Mouse (Mus musculus) liver, embryonic 16.5 days (tissue): ENCODE data around the gene Rpl12. TPM values are rescaled to one million over a fixed set of nuclear protein-coding genes. Genes with fewer than 3 reads are reported as not detected.

Experiments
- ATAC-seq: fragments of 200-750 bp; cut with Nextera tagmentation; 2 replicates; pipeline ENCODE4 v1.8.0; 2017; ENCODE audit warnings: low read depth, mild to moderate bottlenecking, moderate number of reproducible peaks, moderate library complexity
- H3K27ac ChIP-seq: fragments of 300-500 bp; sonication (generic); 2 replicates; pipeline ENCODE4 v1.5.1; 2014; ENCODE audit warnings: mild to moderate bottlenecking, low read length
- H3K27me3 ChIP-seq: fragments of 300-500 bp; sonication (generic); 2 replicates; pipeline ENCODE4 v1.6.1; 2014; ENCODE audit warnings: low read depth, low read length, mixed read lengths; ENCODE audit not compliant: control insufficient read depth, insufficient read depth
- H3K36me3 ChIP-seq: fragments of 300-500 bp; sonication (generic); 2 replicates; pipeline ENCODE4 v1.6.1; 2014; ENCODE audit warnings: mild to moderate bottlenecking; ENCODE audit not compliant: control insufficient read depth, insufficient read depth
- H3K4me1 ChIP-seq: fragments of 300-500 bp; sonication (generic); 2 replicates; pipeline ENCODE4 v1.6.1; 2014; ENCODE audit warnings: low read depth, low read length, mixed read lengths; ENCODE audit not compliant: control insufficient read depth
- H3K4me2 ChIP-seq: fragments of 300-500 bp; sonication (generic); 2 replicates; pipeline ENCODE4 v1.6.1; 2014; ENCODE audit warnings: low read depth, low read length, mixed read lengths
- H3K4me3 ChIP-seq: fragments of 300-500 bp; sonication (generic); 2 replicates; pipeline ENCODE4 v1.5.1; 2014; ENCODE audit warnings: low read depth, mild to moderate bottlenecking, low read length
- H3K9ac ChIP-seq: fragments of 300-500 bp; sonication (generic); 2 replicates; pipeline ENCODE4 v1.6.1; 2014; ENCODE audit warnings: low read depth, low read length
- H3K9me3 ChIP-seq: fragments of 300-500 bp; sonication (generic); replicated peaks from 2 replicates; pipeline ENCODE4 v1.6.1; 2016; ENCODE audit warnings: low read length; ENCODE audit not compliant: control insufficient read depth
- WGBS: fragments of 180-500 bp; shearing (Covaris S2); extraction: QIAGEN DNeasy Blood & Tissue Kit; methylation state at CpG from one replicate; pipeline ENCODE4 v1.1.7; 2014; ENCODE audit not compliant: insufficient replicate concordance; 5-methylcytosine and 5-hydroxymethylcytosine counted together
- polyA plus RNA-seq: library from polyadenylated mRNA; unstranded; fragments of >200 nt; fragmentation: Nextera tagmentation; extraction: Ambion mirVana; gene quantifications from 2 replicates; pipeline ENCODE4 v1.2.1, GENCODE M21; 2015

Rpl12 gene
- polyA plus RNA-seq, 1 experiment from 2014 or later, result 74.4 TPM

GRCm38 (mm10) chr2:32966689-32967631, 5.6 kb downstream of the Rpl12 start:
- WGBS, result under 1% methylated on average over 55 of the region's 55 CpGs
- no peaks in the 10 kb centered on the region for H3K9me3 ChIP-seq

DNA sequence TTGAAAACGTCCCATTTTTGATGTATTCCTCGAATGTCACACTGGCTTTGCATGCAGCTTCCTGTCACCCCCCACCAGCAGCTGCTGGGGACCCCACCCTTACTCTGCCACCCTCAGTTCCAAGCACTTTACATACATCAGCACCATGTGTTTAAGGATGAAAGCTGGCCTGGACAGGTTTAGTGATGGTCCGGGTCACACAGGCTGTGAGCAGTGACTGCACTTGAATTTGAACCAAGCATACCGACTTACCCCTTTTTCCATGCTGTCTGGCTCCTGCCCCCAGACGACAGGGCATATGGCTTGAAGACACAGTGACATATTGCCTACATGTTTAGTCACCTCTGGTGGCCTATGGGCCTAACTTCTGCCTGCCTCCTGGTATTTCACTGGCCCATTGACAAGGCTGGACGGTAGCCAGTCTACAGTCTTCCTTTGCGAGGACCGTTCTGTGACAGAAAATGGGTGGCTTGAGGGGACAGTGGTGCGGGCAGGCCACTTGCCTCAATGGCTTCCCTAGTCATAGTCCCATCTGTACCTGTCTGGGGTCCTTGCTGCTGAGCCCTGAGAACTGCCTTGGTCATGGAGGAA, 6.8 kb downstream of the Rpl12 start:
- H3K9ac ChIP-seq, result no peak overlapping the region
- no peak overlapping the region for H3K4me3 ChIP-seq
- no peaks in the 10 kb centered on the region for H3K9me3 ChIP-seq
- H3K27ac ChIP-seq, result no peak overlapping the region
- H3K36me3 ChIP-seq, result peaks cover 11% of the 10 kb centered on the region
- no peaks in the 10 kb centered on the region for H3K27me3 ChIP-seq
- H3K4me1 ChIP-seq, result peaks cover 39% of the 10 kb centered on the region
- no peak for ATAC-seq
- 77% methylated on average over 9 of the region's 9 CpGs for WGBS
- 0 out of 2 replicates have a peak overlapping the region, but pooled peaks have one; percentile 94 for H3K4me2 ChIP-seq

More at GRCm38 (mm10) chr2:32966689-32967631, 5.6 kb downstream of the Rpl12 start:
- peak overlapping the region; percentile 83 for H3K9ac ChIP-seq
- peak overlapping the region; percentile 94 for H3K4me2 ChIP-seq
- ATAC-seq, result peak; percentile 84
- H3K36me3 ChIP-seq, result peaks cover 11% of the 10 kb centered on the region
- H3K4me3 ChIP-seq, result peak overlapping the region; percentile 87
- H3K4me1 ChIP-seq, result peaks cover 39% of the 10 kb centered on the region
- no peaks in the 10 kb centered on the region for H3K27me3 ChIP-seq
- peak overlapping the region; percentile 94 for H3K27ac ChIP-seq

- WGBS, result 61% methylated on average over 8 of the region's 8 CpGs
- Histone ChIP-seq H3K27ac (no peak overlapping the region), H3K4me3 (no peak overlapping the region), H3K9ac (no peak overlapping the region), H3K4me1 (peaks cover 29% of the 10 kb centered on the region), H3K4me2 (no peak overlapping the region), H3K36me3 (peaks cover 4% of the 10 kb centered on the region), H3K9me3 (no peaks in the 10 kb centered on the region), H3K27me3 (no peaks in the 10 kb centered on the region)
- no peak for ATAC-seq
Observed at GRCm38 (mm10) chr2:32969326-32969725, 8.0 kb downstream of the Rpl12 start.

DNA sequence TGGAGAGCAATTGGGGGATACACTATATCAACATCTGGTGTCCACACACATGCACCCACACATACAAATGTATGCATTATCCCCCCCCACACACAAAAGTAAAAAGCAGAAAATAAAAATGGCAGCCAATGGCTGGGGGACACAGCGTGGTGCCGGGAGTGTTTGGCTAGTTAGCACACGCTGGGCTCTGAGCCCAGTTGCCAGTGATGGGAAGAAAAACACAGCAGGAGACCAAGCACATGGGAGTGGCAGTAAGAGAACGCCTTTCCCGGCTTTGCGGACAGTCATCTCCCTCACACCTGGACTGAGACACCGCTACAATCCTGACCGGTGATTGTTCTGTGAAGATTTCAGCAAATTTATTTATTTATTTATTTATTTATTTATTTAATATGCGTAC, 9.9 kb downstream of the Rpl12 start:
- no peak for ATAC-seq
- Histone ChIP-seq H3K4me1 (peaks cover 12% of the 10 kb centered on the region), H3K27ac (no peak overlapping the region), H3K36me3 (no peaks in the 10 kb centered on the region), H3K4me3 (no peak overlapping the region), H3K9me3 (no peaks in the 10 kb centered on the region), H3K27me3 (no peaks in the 10 kb centered on the region), H3K9ac (no peak overlapping the region), H3K4me2 (no peak overlapping the region)
- WGBS, result 76% methylated on average over 9 of the region's 9 CpGs

GRCm38 (mm10) chr2:32974216-32974615, 12.9 kb downstream of the Rpl12 start:
- ATAC-seq, result no peak
- 73% methylated on average over 8 of the region's 8 CpGs for WGBS

DNA sequence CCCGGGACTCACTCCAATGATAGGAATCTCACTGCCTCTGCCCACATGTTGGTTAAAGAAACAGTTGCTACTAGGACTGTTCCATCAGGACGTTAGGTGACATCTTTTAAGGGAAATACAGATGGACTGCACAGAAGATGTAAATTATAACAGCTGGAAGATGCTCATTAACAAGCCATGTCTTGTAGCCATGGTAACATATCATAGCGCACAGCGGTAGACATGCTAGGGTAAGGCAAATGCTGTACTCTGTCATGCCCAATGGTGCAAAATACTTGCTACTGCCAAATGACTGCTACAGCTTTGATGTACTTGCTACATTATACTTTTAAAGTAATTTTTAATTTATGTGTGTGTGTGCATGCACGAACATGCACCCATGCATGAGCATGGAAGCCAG, 15.8 kb downstream of the Rpl12 start:
- WGBS, result 71% methylated on average over 5 of the region's 5 CpGs
- Histone ChIP-seq H3K4me2 (no peak overlapping the region), H3K9me3 (no peaks in the 10 kb centered on the region), H3K36me3 (no peaks in the 10 kb centered on the region), H3K9ac (no peak overlapping the region), H3K4me3 (no peak overlapping the region), H3K27ac (no peak overlapping the region), H3K4me1 (peaks cover 27% of the 10 kb centered on the region), H3K27me3 (no peaks in the 10 kb centered on the region)
- ATAC-seq, result no peak

More at GRCm38 (mm10) chr2:32974216-32974615, 12.9 kb downstream of the Rpl12 start:
- no peaks in the 10 kb centered on the region for H3K36me3 ChIP-seq
- no peak overlapping the region for H3K9ac ChIP-seq
- no peak overlapping the region for H3K27ac ChIP-seq
- H3K4me3 ChIP-seq, result no peak overlapping the region
- H3K9me3 ChIP-seq, result no peaks in the 10 kb centered on the region
- H3K4me1 ChIP-seq, result peaks cover 12% of the 10 kb centered on the region
- H3K27me3 ChIP-seq, result no peaks in the 10 kb centered on the region
- H3K4me2 ChIP-seq, result no peak overlapping the region

DNA sequence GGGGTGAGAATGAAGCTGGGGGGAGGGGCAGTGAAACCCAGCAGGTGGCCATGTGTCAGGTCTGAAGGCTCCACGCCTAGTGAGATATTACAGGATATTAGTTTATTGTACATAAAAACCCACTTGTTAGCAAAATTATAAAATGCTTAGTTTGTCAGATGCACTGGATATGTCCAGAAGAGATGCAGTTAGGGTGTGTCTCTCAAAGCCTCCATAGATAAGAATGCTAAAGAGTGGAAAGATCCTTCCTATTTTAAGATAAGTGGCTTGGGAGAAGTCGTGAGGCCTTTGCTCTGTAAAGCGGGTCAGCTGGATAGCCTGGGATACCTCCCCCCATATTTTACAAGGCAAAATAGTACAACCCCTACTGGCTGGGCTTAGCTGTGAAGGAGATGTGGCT, 17.3 kb downstream of the Rpl12 start:
- Histone ChIP-seq H3K9ac (no peak overlapping the region), H3K4me2 (peak overlapping the region; percentile 3; the same call in 1 of the 2 replicates), H3K36me3 (no peaks in the 10 kb centered on the region)

GRCm38 (mm10) chr2:32979675-32980074, 18.3 kb downstream of the Rpl12 start:
- Histone ChIP-seq H3K4me3 (no peak overlapping the region), H3K9ac (no peak overlapping the region), H3K4me1 (peaks cover 33% of the 10 kb centered on the region), H3K9me3 (no peaks in the 10 kb centered on the region), H3K36me3 (no peaks in the 10 kb centered on the region), H3K4me2 (no peak overlapping the region), H3K27me3 (0 out of 2 replicates have a peak, but pooled peaks cover 4% of the 10 kb centered on the region), H3K27ac (no peak overlapping the region)
- no peak for ATAC-seq
- 75% methylated on average over 7 of the region's 7 CpGs for WGBS

More for the DNA sequence above, 17.3 kb downstream of the Rpl12 start:
- H3K9me3 ChIP-seq, result no peaks in the 10 kb centered on the region
- peaks cover 33% of the 10 kb centered on the region for H3K4me1 ChIP-seq
- H3K4me3 ChIP-seq, result no peak overlapping the region
- WGBS, result 31% methylated on average over 3 of the region's 3 CpGs
- no peak for ATAC-seq
- peak overlapping the region; percentile 12; the same call in 1 of the 2 replicates for H3K27ac ChIP-seq
- H3K27me3 ChIP-seq, result no peaks in the 10 kb centered on the region

GRCm38 (mm10) chr2:32981281-32981680, 19.9 kb downstream of the Rpl12 start:
- Histone ChIP-seq H3K36me3 (no peaks in the 10 kb centered on the region), H3K9ac (peak overlapping the region; percentile 81), H3K4me1 (peaks cover 33% of the 10 kb centered on the region), H3K4me3 (peak overlapping the region; percentile 80), H3K9me3 (no peaks in the 10 kb centered on the region), H3K27ac (no peak overlapping the region), H3K4me2 (peak overlapping the region; percentile 76), H3K27me3 (0 out of 2 replicates have a peak, but pooled peaks cover 4% of the 10 kb centered on the region)
- WGBS, result 2% methylated on average over 23 of the region's 23 CpGs
- peak; percentile 35 for ATAC-seq
